Mouse (Mus musculus) telencephalon, adult 2 months (tissue): ENCODE data around the gene Atg7.

Experiments
- DNase-seq: peaks from one replicate; pipeline ENCODE4 v3.0.0-alpha.2; 2011; ENCODE audit warnings: low read depth, low spot score

Gene Atg7

DNA sequence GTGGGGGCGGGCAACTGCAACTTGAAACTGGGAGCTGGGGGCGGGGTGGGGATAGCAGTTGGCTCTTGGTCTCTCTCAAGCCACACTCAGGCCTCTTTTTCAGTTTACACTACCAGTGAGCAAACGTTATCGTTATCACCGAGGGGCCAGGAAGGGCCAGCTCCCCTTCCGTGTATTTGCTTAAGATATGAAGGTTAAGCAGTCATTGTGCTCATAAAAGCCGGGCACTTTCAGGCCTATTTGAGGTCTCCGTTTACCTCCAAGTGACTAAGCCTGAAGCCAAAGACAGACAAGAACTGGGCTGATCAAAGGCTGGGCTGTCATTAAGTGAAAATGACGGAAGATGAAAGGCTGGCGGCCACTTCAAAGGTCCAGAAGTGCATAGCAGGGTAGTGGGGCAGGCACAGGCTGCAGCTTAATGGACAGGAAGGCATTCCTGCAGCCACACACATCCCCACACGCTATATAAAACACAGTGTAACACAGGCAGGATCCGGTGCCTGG lies 258.5 kb downstream of the Atg7 start:
- DNase-seq, result no peak

DNA sequence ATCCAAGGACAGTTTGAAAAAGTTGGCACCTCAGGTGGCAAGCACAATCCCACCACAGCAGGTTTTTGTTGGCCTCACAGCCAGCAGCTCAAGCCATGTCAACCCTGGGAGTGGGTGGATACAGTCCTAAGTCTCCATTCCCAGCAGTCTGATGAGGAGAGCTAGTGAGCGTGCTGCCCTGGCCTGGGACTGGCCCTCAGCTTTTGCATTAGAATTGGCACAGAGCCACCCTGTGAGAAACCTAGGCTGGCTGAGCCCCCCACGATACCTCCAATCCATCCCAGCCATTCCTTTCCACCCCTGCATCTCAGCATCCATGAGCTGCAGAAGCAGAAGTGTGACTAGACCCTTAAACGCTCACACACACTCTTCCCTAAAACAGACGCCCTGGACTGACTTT lies 259.0 kb downstream of the Atg7 start:
- no peak for DNase-seq

DNA sequence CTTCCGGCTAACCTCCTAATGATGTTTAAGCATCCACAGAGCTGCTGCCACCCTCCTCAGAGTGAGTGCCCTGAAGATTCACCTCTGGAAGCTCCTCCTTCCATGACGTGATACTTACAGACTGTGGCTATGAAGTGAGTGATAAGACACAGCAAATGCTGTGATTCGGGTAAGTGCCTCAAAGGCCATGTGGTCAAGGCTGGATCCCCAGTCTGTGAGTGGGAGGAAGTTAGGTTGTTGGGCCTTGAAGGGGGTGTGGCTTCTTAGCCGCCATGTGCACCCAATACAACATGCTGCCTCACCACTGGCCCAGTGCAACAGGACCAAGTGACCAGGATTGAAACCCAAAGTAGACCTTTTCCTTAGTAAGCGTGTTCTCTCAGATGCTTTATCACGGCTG lies 261.3 kb downstream of the Atg7 start:
- DNase-seq, result no peak

DNA sequence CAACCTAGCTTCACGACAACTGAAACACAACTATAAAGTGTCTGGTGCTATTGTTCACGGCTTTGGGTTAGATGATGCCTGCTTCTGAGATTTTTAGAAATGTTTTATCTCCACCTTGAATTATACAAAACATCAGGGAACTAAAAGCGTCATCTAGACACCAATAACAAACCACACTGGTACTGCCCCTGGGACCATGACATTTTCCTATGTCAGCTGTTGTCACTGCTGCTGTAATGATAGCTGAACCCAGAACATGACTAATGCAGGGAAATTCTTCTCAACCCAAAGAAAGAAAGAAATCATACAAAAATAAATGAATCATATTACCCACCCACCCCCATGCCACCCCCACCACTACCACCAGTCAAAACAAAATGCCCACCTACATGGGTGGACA lies 261.9 kb downstream of the Atg7 start:
- DNase-seq, result no peak

DNA sequence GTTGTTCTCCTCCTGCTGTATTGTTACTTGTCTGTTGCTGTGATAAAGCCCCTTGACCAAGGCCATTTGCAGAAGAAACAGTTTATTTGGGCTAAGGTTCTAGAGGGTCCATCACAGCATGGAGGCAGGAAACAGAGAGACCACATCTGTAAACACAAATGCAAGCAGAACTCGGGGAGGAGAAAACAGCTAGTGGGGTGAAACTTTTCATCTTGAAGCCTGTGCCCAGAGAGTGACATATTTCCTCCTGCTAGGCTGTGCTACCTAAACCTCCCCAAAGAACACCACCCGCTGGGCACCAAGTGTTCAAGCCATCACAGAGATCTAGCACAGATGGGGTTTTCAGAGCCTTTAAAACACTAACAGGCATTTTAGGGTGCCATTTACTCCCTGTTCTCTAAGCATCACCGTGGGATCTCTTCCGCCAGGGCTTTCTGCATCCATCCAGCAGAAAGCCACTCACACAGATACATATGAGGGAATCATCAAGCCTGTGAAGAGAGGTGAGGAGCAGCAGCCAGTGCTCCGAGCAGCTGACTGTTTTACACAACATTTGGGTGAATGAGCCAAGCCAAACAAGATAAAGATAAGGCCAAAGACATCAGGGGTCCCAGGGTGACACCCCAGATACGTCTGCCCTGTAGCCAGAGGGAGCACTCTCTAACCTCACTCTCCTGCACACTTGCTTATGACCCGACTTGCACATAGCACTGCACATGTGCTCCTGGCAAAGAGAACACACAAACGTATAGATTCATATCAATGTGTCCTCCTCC lies 262.5 kb downstream of the Atg7 start:
- no peak for DNase-seq

DNA sequence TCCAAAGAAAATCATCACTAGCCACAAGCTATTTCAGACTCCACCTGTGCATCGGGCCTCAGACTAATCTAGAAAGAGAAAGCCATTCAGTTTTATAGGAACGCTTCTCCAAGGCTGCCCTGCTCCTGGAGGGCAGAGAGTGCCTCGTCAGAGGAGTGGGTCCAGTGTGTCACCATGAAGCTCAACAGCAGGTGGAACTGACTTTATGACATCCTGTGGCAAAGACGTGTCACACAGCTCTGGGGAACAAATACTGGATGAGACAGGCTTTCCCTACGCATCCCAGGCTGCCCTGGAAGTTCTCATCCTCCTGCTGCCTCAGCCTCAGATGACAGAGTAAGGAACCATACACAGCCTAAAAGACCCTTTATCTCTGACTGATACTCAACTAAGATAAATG lies 263.3 kb downstream of the Atg7 start:
- DNase-seq, result no peak

DNA sequence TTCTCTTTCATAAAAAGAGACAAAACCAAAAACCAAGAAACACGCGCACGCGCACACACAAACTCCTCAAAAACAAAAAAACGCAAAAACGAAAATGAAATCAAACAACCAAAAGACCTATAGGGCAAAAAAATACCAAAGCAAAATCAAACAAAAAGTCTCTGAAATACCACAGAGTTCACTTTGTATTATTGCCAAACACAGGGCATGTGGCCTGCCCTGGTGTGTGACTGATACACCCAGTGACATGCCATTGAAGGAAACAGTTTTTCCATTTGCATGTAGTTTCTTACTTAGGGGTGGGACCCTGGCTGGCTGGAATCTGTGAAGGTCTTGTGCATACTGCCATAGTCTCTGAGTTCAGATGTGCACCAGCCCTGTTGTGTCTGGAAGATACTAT lies 264.6 kb downstream of the Atg7 start:
- no peak for DNase-seq

DNA sequence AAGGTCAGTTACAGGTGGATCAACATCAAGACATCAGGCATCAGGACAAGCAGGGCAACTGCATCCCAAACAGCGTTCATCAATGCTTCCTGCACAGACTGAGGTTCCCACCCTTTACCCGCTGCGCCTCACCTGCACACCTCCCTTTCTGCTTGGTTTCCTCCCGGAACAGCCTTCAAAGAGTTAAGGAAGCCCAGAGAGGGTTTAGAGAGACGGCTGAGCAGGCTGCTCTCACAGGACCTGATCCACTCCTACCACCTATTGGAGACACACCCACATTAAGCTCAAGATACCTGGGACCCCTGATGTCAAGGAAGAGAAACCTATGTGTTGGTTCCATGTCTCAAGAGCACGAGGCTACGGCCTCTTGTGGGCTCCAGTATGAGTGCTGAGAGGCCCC lies 266.9 kb downstream of the Atg7 start:
- no peak for DNase-seq
